Mouse (Mus musculus): ENCODE results near the gene Sf3b3. TPM values are rescaled to one million over a fixed set of nuclear protein-coding genes. Genes with fewer than 3 reads are reported as not detected.
"Not testable (repeated sequence)": the region's sequence is repeated elsewhere in the genome, so short reads cannot be mapped to it uniquely, and the experiment has no call there.

Gene Sf3b3
- polyA plus RNA-seq, 1 experiment from 2014 or later, result 75.4 TPM

- DNase-seq, result no peak
Measured at GRCm38 (mm10) chr8:110883824-110884223, 37.2 kb upstream of the Sf3b3 start.

DNA sequence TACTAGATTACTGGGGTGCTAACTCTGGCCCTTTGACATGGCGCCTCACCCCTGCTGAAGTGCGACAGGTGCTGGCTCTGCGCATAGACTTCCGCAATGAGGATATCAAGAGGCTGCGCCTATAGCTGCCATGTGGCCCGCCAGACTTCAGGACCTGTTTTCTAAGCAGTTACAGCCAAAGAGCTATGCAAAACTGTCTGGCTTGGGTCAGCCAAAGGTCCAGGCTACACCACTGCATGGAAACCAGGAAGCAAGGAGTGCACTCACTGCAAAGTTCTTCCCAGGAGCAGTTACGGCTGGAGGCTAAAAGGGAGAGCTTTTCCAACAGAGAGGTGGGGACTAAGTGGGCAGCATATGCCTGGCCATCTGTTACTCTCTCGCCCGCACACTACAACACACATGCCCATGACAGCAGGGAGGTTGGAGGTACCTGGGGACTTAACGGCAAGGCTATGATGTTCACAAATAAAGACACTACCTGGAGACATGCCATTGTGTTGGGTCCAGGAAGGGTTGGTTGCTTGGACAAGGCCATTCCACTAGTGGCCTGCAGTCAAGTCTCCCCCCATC, 35.2 kb upstream of the Sf3b3 start:
- Histone ChIP-seq H3K36me3 (peaks cover 81% of the 10 kb centered on the region), H3K4me2 (no peak overlapping the region), H3K27me3 (no peaks in the 10 kb centered on the region), H3K4me1 (replicated peaks) (peaks cover 15% of the 10 kb centered on the region), H3K9me3 (replicated peaks) (no peaks in the 10 kb centered on the region), H3K9ac (no peak overlapping the region), H3K27ac (no peak overlapping the region), H3K4me3 (replicated peaks) (no peak overlapping the region)
- WGBS (ENCODE audit: insufficient replicate concordance), result 89% methylated on average over 10 of the region's 10 CpGs
- DNase-seq (no peak), ATAC-seq (ENCODE audit: low read depth) (no peak)

More at GRCm38 (mm10) chr8:110883824-110884223, 37.2 kb upstream of the Sf3b3 start:
- no peaks in the 10 kb centered on the region for H3K4me1 ChIP-seq (replicated peaks)
- H3K36me3 ChIP-seq, result peaks cover 79% of the 10 kb centered on the region
- H3K4me2 ChIP-seq, result no peak overlapping the region
- no peak overlapping the region for H3K9ac ChIP-seq
- no peaks in the 10 kb centered on the region for H3K9me3 ChIP-seq (replicated peaks)
- no peaks in the 10 kb centered on the region for H3K27me3 ChIP-seq
- no peak for ATAC-seq (ENCODE audit: low read depth)
- no peak overlapping the region for H3K4me3 ChIP-seq (replicated peaks)
- no peak overlapping the region for H3K27ac ChIP-seq
- 92% methylated on average over 18 of the region's 18 CpGs for WGBS (ENCODE audit: insufficient replicate concordance)

DNA sequence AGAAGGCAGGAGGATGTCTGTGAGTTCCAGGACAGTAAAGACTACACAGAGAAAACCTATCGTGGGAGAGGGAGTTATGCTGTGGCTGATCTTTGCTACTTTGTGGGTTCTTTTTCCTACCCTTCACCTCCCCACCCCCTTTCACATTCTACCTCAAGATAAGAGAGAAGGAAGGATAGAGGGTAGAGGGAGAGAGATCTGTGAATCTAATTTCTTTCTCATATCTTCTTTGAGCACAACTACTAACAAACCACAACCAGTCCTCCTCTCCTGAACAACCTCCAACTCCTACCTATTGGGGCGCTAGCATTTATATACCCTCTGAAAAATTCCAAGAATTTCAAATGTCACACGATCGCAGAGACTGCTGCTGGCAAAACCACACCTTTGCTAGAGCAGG, 31.3 kb upstream of the Sf3b3 start:
- Histone ChIP-seq H3K4me3 (replicated peaks) (no peak overlapping the region), H3K9ac (no peak overlapping the region; the same call in 1 of the 2 replicates), H3K36me3 (peaks cover 96% of the 10 kb centered on the region), H3K27ac (peak overlapping the region; percentile 63), H3K27me3 (no peaks in the 10 kb centered on the region), H3K4me2 (no peak overlapping the region), H3K9me3 (replicated peaks) (no peaks in the 10 kb centered on the region), H3K4me1 (replicated peaks) (peaks cover 16% of the 10 kb centered on the region)
- 18% methylated on average over 4 of the region's 4 CpGs for WGBS (ENCODE audit: insufficient replicate concordance)
- peak; percentile 77 for ATAC-seq (ENCODE audit: low read depth)
- no peak for DNase-seq

DNA sequence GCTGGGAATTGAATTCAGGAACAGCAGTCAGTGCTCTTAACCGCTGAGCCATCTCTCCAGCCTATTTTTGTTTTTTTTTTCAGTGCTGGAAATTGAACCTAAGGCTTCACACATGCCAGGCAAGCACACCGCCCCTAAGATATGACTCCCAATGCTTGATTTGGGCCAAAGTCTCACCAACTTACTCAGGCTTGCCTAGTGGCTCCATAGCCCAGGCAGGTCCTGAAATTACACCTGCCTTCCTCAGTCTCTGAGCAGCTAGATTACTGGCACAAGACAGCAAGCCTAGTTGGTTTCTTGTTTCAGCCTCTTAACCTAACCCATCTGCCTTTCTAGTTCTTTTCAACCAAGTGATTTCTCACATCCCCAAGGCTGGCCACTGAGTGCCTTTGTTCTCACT, 23.9 kb upstream of the Sf3b3 start:
- H3K27ac ChIP-seq, result no peak overlapping the region
- no peaks in the 10 kb centered on the region for H3K27me3 ChIP-seq
- ATAC-seq (ENCODE audit: low read depth) (no peak), DNase-seq (no peak)
- no peaks in the 10 kb centered on the region for H3K4me1 ChIP-seq (replicated peaks)
- no peaks in the 10 kb centered on the region for H3K9me3 ChIP-seq (replicated peaks)
- H3K4me2 ChIP-seq, result no peak overlapping the region
- no peak overlapping the region for H3K4me3 ChIP-seq (replicated peaks)
- peaks cover 93% of the 10 kb centered on the region for H3K36me3 ChIP-seq
- WGBS (ENCODE audit: insufficient replicate concordance), result 91% methylated on average over 2 of the region's 2 CpGs
- H3K9ac ChIP-seq, result no peak overlapping the region

DNA sequence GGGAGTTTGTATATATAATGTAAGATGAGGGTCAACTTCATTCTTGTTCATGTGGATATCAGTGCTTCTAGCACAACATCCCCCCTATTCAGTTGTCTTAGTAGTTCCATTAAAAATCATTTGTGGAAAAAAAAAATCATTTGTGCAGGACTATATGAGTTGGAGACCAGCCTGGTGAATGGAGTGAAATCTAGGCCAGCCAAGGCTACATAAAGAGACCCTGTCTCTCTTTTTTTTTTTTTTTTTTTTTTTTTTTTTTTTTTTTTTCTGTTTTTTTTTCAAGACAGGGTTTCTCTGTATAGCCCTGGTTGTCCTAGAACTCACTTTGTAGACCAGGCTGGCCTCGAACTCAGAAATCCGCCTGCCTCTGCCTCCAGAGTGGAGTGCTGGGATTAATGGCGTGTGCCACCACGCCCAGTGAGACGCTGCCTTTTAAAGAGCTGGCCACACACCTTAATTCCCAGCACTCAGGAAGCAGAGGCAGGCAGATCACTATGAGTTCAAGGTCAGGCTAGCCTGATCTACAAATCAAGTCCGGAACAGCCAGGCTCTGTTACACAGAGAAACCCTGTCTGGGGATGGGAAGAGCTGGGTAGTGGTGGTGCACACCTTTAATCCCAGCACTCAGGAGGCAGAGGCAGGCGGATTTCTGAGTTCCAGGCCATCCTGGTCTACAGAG, 14.9 kb upstream of the Sf3b3 start:
- not testable (repeated sequence) for DNase-seq; H3K27ac ChIP-seq; H3K4me2 ChIP-seq; H3K9me3 ChIP-seq (replicated peaks); H3K27me3 ChIP-seq; H3K4me3 ChIP-seq (replicated peaks); H3K4me1 ChIP-seq (replicated peaks); H3K9ac ChIP-seq; ATAC-seq (ENCODE audit: low read depth)
- 88% methylated on average over 7 of the region's 7 CpGs for WGBS (ENCODE audit: insufficient replicate concordance)
- H3K36me3 ChIP-seq, result peaks cover 94% of the 10 kb centered on the region

DNA sequence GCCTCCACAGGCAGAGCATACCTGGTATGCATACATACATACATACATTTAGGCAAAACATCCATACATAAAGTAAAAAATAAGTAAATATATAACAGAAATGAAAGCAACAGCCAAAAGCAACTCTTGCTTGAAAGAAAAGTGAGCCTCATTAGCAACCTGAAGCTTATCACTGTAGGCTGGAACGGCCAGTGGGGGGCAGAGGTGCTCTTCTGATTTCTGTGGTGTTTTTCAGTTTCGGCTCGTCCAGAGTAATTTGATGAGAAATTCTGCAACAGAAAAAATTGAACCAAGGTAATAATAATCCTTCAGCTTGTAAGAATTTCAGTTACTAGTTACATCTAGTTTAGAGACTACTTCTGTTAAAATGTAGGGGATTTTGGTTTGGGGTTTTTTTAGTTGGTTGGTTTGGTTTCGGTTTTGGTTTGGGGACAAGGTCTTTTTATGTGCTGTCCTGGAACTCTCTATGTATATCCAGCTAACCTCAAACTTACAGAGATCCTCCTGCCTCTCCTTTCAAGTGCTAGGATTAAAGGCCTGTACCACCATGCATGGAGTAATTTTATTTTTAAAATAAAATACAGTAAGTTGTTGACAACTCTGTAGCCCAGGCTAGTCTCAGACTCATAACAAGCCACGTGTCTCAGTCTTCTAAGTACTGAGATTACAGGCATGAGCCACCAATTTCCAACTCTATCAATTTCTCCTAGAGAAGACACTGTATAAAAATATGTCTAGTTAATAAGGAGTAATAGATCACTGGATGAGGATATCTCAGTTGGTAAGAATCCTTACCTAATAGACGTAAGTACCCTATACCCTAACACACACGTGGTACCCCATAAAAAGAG, 13.3 kb upstream of the Sf3b3 start:
- ATAC-seq (ENCODE audit: low read depth), result no peak
- DNase-seq, result no peak
- Histone ChIP-seq H3K27me3 (no peaks in the 10 kb centered on the region), H3K9ac (no peak overlapping the region), H3K27ac (no peak overlapping the region), H3K4me3 (replicated peaks) (no peak overlapping the region), H3K36me3 (peaks cover 95% of the 10 kb centered on the region), H3K9me3 (replicated peaks) (no peaks in the 10 kb centered on the region), H3K4me1 (replicated peaks) (no peaks in the 10 kb centered on the region), H3K4me2 (no peak overlapping the region)
- 79% methylated on average over 7 of the region's 7 CpGs for WGBS (ENCODE audit: insufficient replicate concordance)

DNA sequence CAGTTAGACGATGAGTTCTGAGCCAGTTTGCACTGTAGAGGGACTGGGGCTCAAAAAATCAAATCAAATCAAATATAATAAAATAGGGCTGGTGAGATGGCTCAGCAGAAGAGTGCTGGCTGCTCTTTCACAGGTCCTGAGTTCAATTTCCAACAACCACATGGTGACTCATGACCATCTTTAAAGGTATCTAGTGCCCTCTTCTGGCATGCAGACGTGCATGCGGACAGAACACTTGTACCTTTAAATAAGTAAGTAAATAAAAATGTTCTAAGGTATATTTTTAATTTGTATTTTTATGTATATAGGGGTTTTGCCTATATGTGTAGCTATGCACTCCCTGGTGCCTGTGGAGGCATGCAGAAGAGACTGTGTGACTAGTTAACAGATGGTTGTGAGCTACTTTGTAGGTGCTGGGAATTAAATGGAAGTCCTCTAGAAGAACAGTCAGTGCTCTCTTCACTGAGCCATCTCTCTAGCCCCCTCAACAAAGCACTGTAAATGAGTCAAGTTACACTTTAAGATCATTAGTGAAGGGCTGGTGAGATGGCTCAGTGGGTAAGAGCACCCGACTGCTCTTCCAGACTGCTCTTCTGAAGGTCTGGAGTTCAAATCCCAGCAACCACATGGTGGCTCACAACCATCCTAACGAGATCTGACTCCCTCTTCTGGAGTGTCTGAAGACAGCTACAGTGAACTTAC, 10.3 kb upstream of the Sf3b3 start:
- H3K9me3 ChIP-seq (replicated peaks), result no peaks in the 10 kb centered on the region
- no peak overlapping the region for H3K27ac ChIP-seq
- peaks cover 95% of the 10 kb centered on the region for H3K36me3 ChIP-seq
- H3K4me1 ChIP-seq (replicated peaks), result no peaks in the 10 kb centered on the region
- WGBS (ENCODE audit: insufficient replicate concordance), result 83% methylated on average over 5 of the region's 5 CpGs
- no peak overlapping the region for H3K4me3 ChIP-seq (replicated peaks)
- H3K27me3 ChIP-seq, result no peaks in the 10 kb centered on the region
- DNase-seq (no peak), ATAC-seq (ENCODE audit: low read depth) (no peak)
- no peak overlapping the region for H3K9ac ChIP-seq
- no peak overlapping the region for H3K4me2 ChIP-seq

GRCm38 (mm10) chr8:110856073-110856472, 9.5 kb upstream of the Sf3b3 start:
- ATAC-seq (ENCODE audit: low read depth), result not testable (repeated sequence)

GRCm38 (mm10) chr8:110851186-110851585, 4.6 kb upstream of the Sf3b3 start:
- Histone ChIP-seq H3K9ac (no peak overlapping the region), H3K4me1 (replicated peaks) (peaks cover 16% of the 10 kb centered on the region), H3K4me2 (no peak overlapping the region), H3K9me3 (replicated peaks) (no peaks in the 10 kb centered on the region), H3K27ac (no peak overlapping the region), H3K4me3 (replicated peaks) (no peak overlapping the region), H3K27me3 (no peaks in the 10 kb centered on the region), H3K36me3 (peaks cover 67% of the 10 kb centered on the region)
- DNase-seq, result no peak
- WGBS (ENCODE audit: insufficient replicate concordance), result 87% methylated on average over 10 of the region's 10 CpGs
- no peak for ATAC-seq (ENCODE audit: low read depth)

More at GRCm38 (mm10) chr8:110856073-110856472, 9.5 kb upstream of the Sf3b3 start:
- H3K27me3 ChIP-seq; H3K4me3 ChIP-seq (replicated peaks); H3K9me3 ChIP-seq (replicated peaks); H3K9ac ChIP-seq; H3K4me1 ChIP-seq (replicated peaks); H3K4me2 ChIP-seq; H3K27ac ChIP-seq; DNase-seq: not testable (repeated sequence)
- H3K36me3 ChIP-seq, result peaks cover 95% of the 10 kb centered on the region
- 82% methylated on average over 4 of the region's 4 CpGs for WGBS (ENCODE audit: insufficient replicate concordance)

DNA sequence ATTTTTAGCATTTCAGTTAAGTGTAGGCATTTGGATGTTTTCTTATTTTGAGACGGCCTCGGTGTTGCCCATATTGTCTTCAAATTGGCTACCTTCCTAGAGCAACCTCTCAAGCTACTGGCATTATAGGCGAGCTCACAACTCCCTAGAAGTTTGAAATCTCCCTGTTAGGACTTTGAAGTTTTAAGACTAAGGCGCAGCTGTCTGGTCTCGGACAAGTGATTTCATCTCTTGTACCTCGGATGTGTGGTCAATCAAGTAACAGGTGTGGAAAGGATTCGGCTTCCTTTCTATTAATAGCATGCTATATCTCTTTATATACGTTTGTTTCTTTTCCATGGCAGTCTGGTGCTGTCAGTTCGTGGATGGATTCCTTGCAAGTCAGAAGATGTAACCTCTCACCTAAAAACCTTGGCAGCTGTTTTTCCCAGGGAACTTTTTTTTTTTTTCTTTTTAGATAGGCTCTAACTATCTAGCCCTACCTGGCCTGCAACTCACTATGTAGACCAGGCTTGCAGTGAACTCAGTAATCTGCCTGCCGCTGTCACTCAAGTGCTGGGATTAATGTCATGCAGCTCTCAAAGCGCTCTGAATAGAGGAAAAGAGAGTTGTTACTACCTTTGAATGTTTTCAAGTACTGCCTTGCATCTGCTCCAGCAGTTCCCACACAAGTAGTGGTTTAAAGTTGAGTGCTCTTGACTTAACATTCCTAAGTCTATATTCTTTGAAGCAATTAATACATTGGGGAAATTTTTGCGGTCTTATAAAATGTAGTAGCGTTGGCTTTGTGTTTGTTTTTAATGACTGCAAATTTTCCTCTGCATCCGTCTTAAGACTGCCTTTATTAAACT, 1.3 kb upstream of the Sf3b3 start:
- Histone ChIP-seq H3K27me3 (no peaks in the 10 kb centered on the region), H3K9me3 (replicated peaks) (no peaks in the 10 kb centered on the region), H3K4me2 (peak overlapping the region; percentile 87), H3K36me3 (peaks cover 53% of the 10 kb centered on the region), H3K4me3 (replicated peaks) (peak overlapping the region; percentile 83), H3K9ac (peak overlapping the region; percentile 93), H3K4me1 (replicated peaks) (peaks cover 41% of the 10 kb centered on the region), H3K27ac (peak overlapping the region; percentile 83)
- no peak for DNase-seq
- 43% methylated on average over 14 of the region's 14 CpGs for WGBS (ENCODE audit: insufficient replicate concordance)
- no peak for ATAC-seq (ENCODE audit: low read depth)

All from liver, embryonic 13.5 days (tissue).